Mouse (Mus musculus) bone marrow, adult 2 months (tissue): ENCODE measurements around the gene Lpcat2b. TPM values are rescaled to one million over a fixed set of nuclear protein-coding genes. Genes with fewer than 3 reads are reported as not detected.
"Not testable (repeated sequence)": the region's sequence is repeated elsewhere in the genome, so short reads cannot be mapped to it uniquely, and the experiment has no call there.

Experiments used
- H3K27ac ChIP-seq: fragments of 200-500 bp; 2 replicates; pipeline ENCODE4 v1.5.1; 2012; ENCODE audit warnings: low read depth, mild to moderate bottlenecking, control low read depth, inconsistent platforms, low read length; ENCODE audit not compliant: control insufficient read depth, poor library complexity, insufficient read depth
- H3K4me1 ChIP-seq: fragments of 200-500 bp; 2 replicates; pipeline ENCODE4 v1.6.1; 2011; ENCODE audit warnings: low read length; ENCODE audit not compliant: control insufficient read depth, insufficient read depth
- H3K4me3 ChIP-seq: fragments of 200-500 bp; replicated peaks from 2 replicates; pipeline ENCODE3; 2011; ENCODE audit warnings: mild to moderate bottlenecking, low read depth, low read length, control low read depth; ENCODE audit not compliant: control insufficient read depth
- CTCF ChIP-seq: fragments of 200-500 bp; IDR thresholded peaks from 2 replicates; pipeline ENCODE4 v1.5.1; 2011; ENCODE audit warnings: low read length, control low read depth; ENCODE audit not compliant: control insufficient read depth, insufficient read depth
- POLR2A ChIP-seq: fragments of 200-500 bp; IDR thresholded peaks from 2 replicates; pipeline ENCODE4 v1.6.1; 2011; ENCODE audit warnings: low read depth, mild to moderate bottlenecking, control low read depth, low read length, borderline replicate concordance; ENCODE audit not compliant: control insufficient read depth
- WGBS: fragments of 180-500 bp; shearing (Covaris S2); methylation state at CpG from one replicate; pipeline ENCODE4 v1.1.7; 2018; 5-methylcytosine and 5-hydroxymethylcytosine counted together
- polyA plus RNA-seq: library from polyadenylated mRNA; stranded (reverse); fragments of >200 nt; gene quantifications from 2 replicates; pipeline ENCODE4 v1.2.4, GENCODE M21; 2011; ENCODE audit warnings: low replicate concordance; ENCODE audit not compliant: missing spikeins, insufficient read depth, insufficient read length

The Lpcat2b gene
- not detected in 2 replicates for polyA plus RNA-seq

DNA sequence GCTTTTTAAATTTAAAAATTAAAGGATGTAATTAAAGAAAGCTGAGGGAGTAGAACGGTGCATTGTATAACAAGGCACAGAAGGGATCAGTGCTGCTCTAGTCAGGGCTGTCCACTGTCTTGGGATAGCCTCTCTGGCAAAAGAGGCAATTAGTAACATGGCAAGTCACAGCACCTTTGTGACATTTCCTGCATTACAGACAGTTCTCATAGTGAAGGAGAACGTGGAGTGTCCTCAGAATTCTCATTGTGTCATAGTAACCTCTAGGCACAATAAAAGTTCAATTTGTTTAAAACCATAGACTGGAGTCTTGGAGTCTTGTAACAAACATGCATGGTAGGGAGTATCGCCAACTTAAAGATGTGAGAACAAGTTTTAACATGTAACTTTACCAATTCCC lies at the start of gene Lpcat2b:
Lpcat2b (plus strand) TSS at position 301 of the 400 bp plus-strand sequence.
- Histone ChIP-seq H3K27ac (no peak within 1 kb of the TSS), H3K4me3 (no peak within 1 kb of the TSS), H3K4me1 (no peaks in the 10 kb centered on the region; the same call in 1 of the 2 replicates)
- TF ChIP-seq POLR2A: no peak
- no peak for TF ChIP-seq CTCF
- 62% methylated on average over 3 of the region's 3 CpGs for WGBS

DNA sequence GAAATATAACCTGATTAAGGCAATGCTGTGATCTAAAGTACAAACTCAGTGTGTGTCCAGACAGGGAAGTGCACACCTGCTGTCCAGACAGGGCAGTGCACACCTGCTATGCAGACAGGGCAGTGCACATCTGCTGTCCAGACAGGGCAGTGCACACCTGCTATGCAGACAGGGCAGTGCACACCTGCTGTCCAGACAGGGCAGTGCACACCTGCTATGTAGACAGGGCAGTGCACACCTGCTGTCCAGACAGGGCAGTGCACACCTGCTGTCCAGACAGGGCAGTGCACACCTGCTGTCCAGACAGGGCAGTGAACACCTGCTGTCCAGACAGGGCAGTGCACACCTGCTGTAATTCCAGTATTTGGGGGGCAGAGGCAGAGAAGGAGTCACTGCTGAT lies 44.9 kb upstream of the Lpcat2b start:
- H3K4me1 ChIP-seq, H3K27ac ChIP-seq, H3K4me3 ChIP-seq: not testable (repeated sequence)

GRCm38 (mm10) chr5:107387788-107388187 lies 43.6 kb upstream of the Lpcat2b start:
- no peak overlapping the region for H3K4me3 ChIP-seq
- 86% methylated on average over 1 of the region's 1 CpGs for WGBS
- no peak overlapping the region for H3K27ac ChIP-seq
- no peaks in the 10 kb centered on the region for H3K4me1 ChIP-seq
- TF ChIP-seq POLR2A: no peak
- no peak for TF ChIP-seq CTCF

- 91% methylated on average over 2 of the region's 2 CpGs for WGBS
- H3K4me3 ChIP-seq: no peak overlapping the region
- no peak overlapping the region for H3K27ac ChIP-seq
- TF ChIP-seq POLR2A: no peak
- no peak for TF ChIP-seq CTCF
- no peaks in the 10 kb centered on the region for H3K4me1 ChIP-seq
Observed at GRCm38 (mm10) chr5:107389373-107389772, 42.0 kb upstream of the Lpcat2b start.

GRCm38 (mm10) chr5:107394437-107394836 lies 36.9 kb upstream of the Lpcat2b start:
- TF ChIP-seq POLR2A: no peak
- no peak for TF ChIP-seq CTCF
- Histone ChIP-seq H3K27ac (no peak overlapping the region), H3K4me1 (no peaks in the 10 kb centered on the region), H3K4me3 (no peak overlapping the region)
- WGBS: 45% methylated on average over 2 of the region's 2 CpGs

GRCm38 (mm10) chr5:107402436-107402835 lies 28.9 kb upstream of the Lpcat2b start, which contains the start of gene Ephx4:
TSS of gene Ephx4 (plus strand) at chr5:107402736.
- no peak within 1 kb of the TSS for H3K4me3 ChIP-seq
- no peak within 1 kb of the TSS; the same call in 1 of the 2 replicates for H3K27ac ChIP-seq
- TF ChIP-seq CTCF (no peak), POLR2A (no peak)
- H3K4me1 ChIP-seq: no peaks in the 10 kb centered on the region; the same call in 1 of the 2 replicates
- 26% methylated on average over 5 of the region's 5 CpGs for WGBS

GRCm38 (mm10) chr5:107403011-107403946 lies 28.1 kb upstream of the Lpcat2b start:
- no peak overlapping the region for H3K4me3 ChIP-seq
- no peak overlapping the region; the same call in 1 of the 2 replicates for H3K27ac ChIP-seq
- H3K4me1 ChIP-seq: no peaks in the 10 kb centered on the region; the same call in 1 of the 2 replicates
- TF ChIP-seq POLR2A (no peak), CTCF (no peak)
- under 1% methylated on average over 80 of the region's 80 CpGs for whole genome bisulfite sequencing

- Histone ChIP-seq H3K4me1 (no peaks in the 10 kb centered on the region; the same call in 1 of the 2 replicates), H3K27ac (no peak overlapping the region; the same call in 1 of the 2 replicates), H3K4me3 (no peak overlapping the region)
- 29% methylated on average over 12 of the region's 12 CpGs for WGBS
- TF ChIP-seq CTCF: no peak
- TF ChIP-seq POLR2A: no peak
Observed at GRCm38 (mm10) chr5:107403947-107404684, 27.2 kb upstream of the Lpcat2b start.
